Mouse (Mus musculus) heart, adult 2 months (tissue): ENCODE data around the gene Tpk1.

Experiments used
- CTCF ChIP-seq: fragments of 200-600 bp; IDR thresholded peaks from 2 replicates; pipeline ENCODE4 v1.8.1; 2022; ENCODE audit warnings: antibody characterized with exemption, mild to moderate bottlenecking, moderate library complexity
- EP300 ChIP-seq: fragments of 200-500 bp; IDR thresholded peaks from 2 replicates; pipeline ENCODE4 v1.6.1; 2011; ENCODE audit warnings: low read depth, low read length, control low read depth; ENCODE audit not compliant: insufficient read depth
- POLR2A ChIP-seq: fragments of 200-500 bp; IDR thresholded peaks from 2 replicates; pipeline ENCODE4 v1.6.1; 2011; ENCODE audit warnings: mild to moderate bottlenecking, low read depth, low read length, control low read depth; ENCODE audit not compliant: insufficient read depth

DNA sequence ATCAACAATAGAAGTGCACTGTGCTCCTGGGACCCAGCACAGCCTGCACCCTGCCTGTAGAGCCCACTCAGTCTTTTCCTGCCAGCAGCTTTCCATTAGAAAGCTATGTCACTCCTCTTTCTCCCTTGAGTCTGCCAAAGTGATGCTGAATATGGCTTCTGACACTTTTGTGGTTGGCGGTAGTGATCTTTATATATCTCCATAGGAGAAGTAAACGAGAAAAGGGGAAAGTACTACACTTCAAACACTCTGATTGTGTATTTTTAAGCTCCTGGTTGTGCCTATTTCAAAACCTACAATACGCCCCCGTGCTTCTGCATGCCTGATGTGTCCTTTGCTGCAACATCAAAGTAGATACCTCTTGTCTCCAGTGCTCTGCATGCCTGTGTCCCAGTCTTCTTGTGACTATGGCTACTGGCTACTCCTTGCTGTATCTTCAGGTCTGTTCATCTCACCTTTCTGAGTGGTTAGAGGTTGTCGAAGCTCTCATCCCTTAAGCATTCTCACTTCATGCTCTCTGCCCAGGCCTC lies 302.7 kb downstream of the Tpk1 start:
- TF ChIP-seq CTCF (no peak), EP300 (no peak), POLR2A (no peak)
